Mouse (Mus musculus) stomach, embryonic 14.5 days (tissue): Measurements from ENCODE around the gene H2-Ob. TPM values are rescaled to one million over a fixed set of nuclear protein-coding genes. Genes with fewer than 3 reads are reported as not detected.

ENCODE experiments used
- ATAC-seq: fragments of 200-750 bp; cut with Nextera tagmentation; 2 replicates; pipeline ENCODE4 v1.8.0; 2017; ENCODE audit warnings: low read depth, moderate TSS enrichment; ENCODE audit not compliant: insufficient number of reproducible peaks, insufficient read depth, low FRiP score
- H3K27ac ChIP-seq: fragments of 300-500 bp; sonication (generic); 2 replicates; pipeline ENCODE4 v1.5.1; 2014; ENCODE audit warnings: mild to moderate bottlenecking, low read length, moderate library complexity, mixed read lengths
- H3K27me3 ChIP-seq: fragments of 300-500 bp; sonication (generic); 2 replicates; pipeline ENCODE4 v1.6.1; 2014; ENCODE audit warnings: low read length, control low read depth, mixed read lengths; ENCODE audit not compliant: control insufficient read depth, insufficient read depth
- H3K36me3 ChIP-seq: fragments of 300-500 bp; sonication (generic); 2 replicates; pipeline ENCODE4 v1.6.1; 2014; ENCODE audit warnings: mild to moderate bottlenecking, control low read depth, low read length, moderate library complexity, mixed read lengths; ENCODE audit not compliant: control insufficient read depth, insufficient read depth
- H3K4me1 ChIP-seq: fragments of 300-500 bp; sonication (generic); 2 replicates; pipeline ENCODE4 v1.6.1; 2014; ENCODE audit warnings: low read length, control low read depth, mixed read lengths; ENCODE audit not compliant: control insufficient read depth, insufficient read depth
- H3K4me2 ChIP-seq: fragments of 300-500 bp; sonication (generic); replicated peaks from 2 replicates; pipeline ENCODE4 v1.6.1; 2014; ENCODE audit warnings: low read depth, low read length, control low read depth
- H3K4me3 ChIP-seq: fragments of 300-500 bp; sonication (generic); 2 replicates; pipeline ENCODE4 v1.5.1; 2014; ENCODE audit warnings: low read depth, low read length, control low read depth
- H3K9ac ChIP-seq: fragments of 300-500 bp; sonication (generic); replicated peaks from 2 replicates; pipeline ENCODE4 v1.6.1; 2014; ENCODE audit warnings: low read depth, mild to moderate bottlenecking, control low read depth, low read length, moderate library complexity, mixed read lengths
- H3K9me3 ChIP-seq: fragments of 300-500 bp; sonication (generic); 2 replicates; pipeline ENCODE4 v1.6.1; 2016; ENCODE audit warnings: low read depth, low read length, control low read depth; ENCODE audit not compliant: control insufficient read depth
- WGBS: fragments of 180-500 bp; shearing (Covaris S2); extraction: QIAGEN DNeasy Blood & Tissue Kit; methylation state at CpG from one replicate; pipeline ENCODE4 v1.1.7; 2014; 5-methylcytosine and 5-hydroxymethylcytosine counted together
- polyA plus RNA-seq: library from polyadenylated mRNA; unstranded; fragments of >200 nt; fragmentation: Nextera tagmentation; extraction: Ambion mirVana; gene quantifications from 2 replicates; pipeline ENCODE4 v1.2.1, GENCODE M21; 2014

The H2-Ob gene
- polyA plus RNA-seq, 1 experiment from 2014 or later: 0.54 TPM

DNA sequence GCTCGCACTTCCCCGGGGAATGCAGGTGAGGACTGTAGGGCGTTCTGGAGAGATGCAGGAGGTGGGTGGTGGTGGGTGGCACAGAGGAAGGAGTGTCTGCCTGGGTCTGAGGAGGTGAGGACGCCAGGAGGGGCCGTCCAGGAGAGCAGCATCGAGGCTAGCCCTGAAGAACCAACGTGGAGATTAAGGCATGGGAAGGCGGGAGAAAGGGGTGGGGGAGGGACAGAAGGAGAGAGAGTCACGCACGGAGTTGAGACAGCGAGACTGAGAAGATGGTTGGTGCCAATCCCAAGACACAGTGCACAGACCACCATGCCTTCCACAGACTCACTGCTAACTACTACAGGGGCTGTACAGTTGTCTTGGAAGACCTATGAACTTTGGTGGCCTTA, 40.2 kb upstream of the H2-Ob start:
- Histone ChIP-seq H3K27me3 (peaks cover 35% of the 10 kb centered on the region), H3K27ac (no peak overlapping the region), H3K9ac (0 out of 2 replicates have a peak overlapping the region, but pooled peaks have one; percentile 21), H3K36me3 (no peaks in the 10 kb centered on the region), H3K9me3 (no peaks in the 10 kb centered on the region), H3K4me3 (peak overlapping the region; percentile 40), H3K4me2 (peak overlapping the region; percentile 62), H3K4me1 (0 out of 2 replicates have a peak, but pooled peaks cover 5% of the 10 kb centered on the region)
- WGBS: 9% methylated on average over 11 of the region's 11 CpGs
- ATAC-seq: no peak

DNA sequence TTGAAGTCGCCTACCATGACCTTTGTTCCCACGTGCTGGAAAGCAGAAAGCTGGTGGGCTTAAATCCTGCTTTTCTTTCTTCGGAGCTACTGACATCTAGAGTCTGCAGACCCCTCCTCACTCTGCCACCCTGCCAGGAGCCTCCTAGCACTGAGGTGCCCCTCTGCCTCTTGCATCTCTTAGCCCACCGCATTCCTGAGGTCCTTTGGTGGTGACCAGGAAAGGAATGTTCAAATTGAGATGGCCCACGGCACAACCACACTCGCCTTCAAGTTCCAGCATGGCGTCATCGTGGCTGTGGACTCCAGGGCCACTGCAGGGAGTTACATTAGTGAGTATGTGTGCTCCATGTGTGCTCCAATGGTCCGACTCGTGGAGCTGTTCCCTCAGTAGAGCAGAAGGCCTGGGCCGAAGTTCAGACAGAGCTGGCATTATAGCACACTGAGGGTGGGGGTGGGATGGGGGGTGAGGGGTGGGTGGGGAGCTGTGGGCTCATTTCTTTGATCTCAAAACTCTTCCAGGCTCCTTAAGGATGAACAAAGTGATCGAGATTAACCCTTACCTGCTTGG, 39.6 kb upstream of the H2-Ob start:
- Histone ChIP-seq H3K9ac (no peak overlapping the region), H3K27me3 (peaks cover 31% of the 10 kb centered on the region), H3K4me1 (0 out of 2 replicates have a peak, but pooled peaks cover 5% of the 10 kb centered on the region), H3K4me3 (no peak overlapping the region), H3K27ac (no peak overlapping the region), H3K4me2 (no peak overlapping the region), H3K9me3 (no peaks in the 10 kb centered on the region), H3K36me3 (no peaks in the 10 kb centered on the region)
- ATAC-seq: no peak
- 69% methylated on average over 12 of the region's 12 CpGs for WGBS

DNA sequence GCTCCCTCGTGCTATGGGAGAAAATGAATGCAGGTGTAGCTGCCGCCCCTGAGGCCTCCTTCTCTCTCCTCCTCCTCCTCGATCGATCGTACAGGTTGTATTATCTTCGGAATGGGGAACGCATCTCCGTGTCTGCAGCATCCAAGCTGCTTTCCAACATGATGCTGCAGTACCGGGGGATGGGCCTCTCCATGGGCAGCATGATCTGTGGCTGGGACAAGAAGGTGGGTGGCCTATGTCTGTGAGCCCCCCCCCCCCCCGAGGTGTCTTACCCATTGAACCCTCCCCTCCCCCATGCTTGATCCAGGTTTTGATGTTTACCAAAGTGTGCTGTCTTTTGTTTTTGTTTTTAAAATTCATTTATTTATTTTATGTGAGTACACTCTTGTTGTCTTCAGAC, 38.7 kb upstream of the H2-Ob start:
- Histone ChIP-seq H3K27me3 (peaks cover 26% of the 10 kb centered on the region), H3K4me3 (no peak overlapping the region), H3K4me2 (no peak overlapping the region), H3K9ac (no peak overlapping the region), H3K9me3 (no peaks in the 10 kb centered on the region), H3K36me3 (no peaks in the 10 kb centered on the region), H3K4me1 (0 out of 2 replicates have a peak, but pooled peaks cover 8% of the 10 kb centered on the region), H3K27ac (no peak overlapping the region)
- ATAC-seq: no peak
- 83% methylated on average over 10 of the region's 10 CpGs for WGBS

- Histone ChIP-seq H3K27ac (no peak overlapping the region), H3K4me1 (0 out of 2 replicates have a peak, but pooled peaks cover 12% of the 10 kb centered on the region), H3K4me2 (no peak overlapping the region), H3K9me3 (no peaks in the 10 kb centered on the region), H3K9ac (no peak overlapping the region), H3K4me3 (no peak overlapping the region), H3K36me3 (no peaks in the 10 kb centered on the region), H3K27me3 (peaks cover 26% of the 10 kb centered on the region; the same call in 1 of the 2 replicates)
- ATAC-seq: no peak
- WGBS: 87% methylated on average over 16 of the region's 16 CpGs
These were observed 37.8 kb upstream of the H2-Ob start for GRCm38 (mm10) chr17:34200772-34201505.

- no peaks in the 10 kb centered on the region for H3K36me3 ChIP-seq
- H3K9me3 ChIP-seq: no peaks in the 10 kb centered on the region
- no peak overlapping the region for H3K27ac ChIP-seq
- 67% methylated on average over 7 of the region's 7 CpGs for WGBS
- H3K4me2 ChIP-seq: no peak overlapping the region
- no peak overlapping the region for H3K4me3 ChIP-seq
- H3K27me3 ChIP-seq: peaks cover 23% of the 10 kb centered on the region; the same call in 1 of the 2 replicates
- no peak overlapping the region for H3K9ac ChIP-seq
- 0 out of 2 replicates have a peak, but pooled peaks cover 12% of the 10 kb centered on the region for H3K4me1 ChIP-seq
- no peak for ATAC-seq
These were observed 37.1 kb upstream of the H2-Ob start for GRCm38 (mm10) chr17:34201506-34202055.

DNA sequence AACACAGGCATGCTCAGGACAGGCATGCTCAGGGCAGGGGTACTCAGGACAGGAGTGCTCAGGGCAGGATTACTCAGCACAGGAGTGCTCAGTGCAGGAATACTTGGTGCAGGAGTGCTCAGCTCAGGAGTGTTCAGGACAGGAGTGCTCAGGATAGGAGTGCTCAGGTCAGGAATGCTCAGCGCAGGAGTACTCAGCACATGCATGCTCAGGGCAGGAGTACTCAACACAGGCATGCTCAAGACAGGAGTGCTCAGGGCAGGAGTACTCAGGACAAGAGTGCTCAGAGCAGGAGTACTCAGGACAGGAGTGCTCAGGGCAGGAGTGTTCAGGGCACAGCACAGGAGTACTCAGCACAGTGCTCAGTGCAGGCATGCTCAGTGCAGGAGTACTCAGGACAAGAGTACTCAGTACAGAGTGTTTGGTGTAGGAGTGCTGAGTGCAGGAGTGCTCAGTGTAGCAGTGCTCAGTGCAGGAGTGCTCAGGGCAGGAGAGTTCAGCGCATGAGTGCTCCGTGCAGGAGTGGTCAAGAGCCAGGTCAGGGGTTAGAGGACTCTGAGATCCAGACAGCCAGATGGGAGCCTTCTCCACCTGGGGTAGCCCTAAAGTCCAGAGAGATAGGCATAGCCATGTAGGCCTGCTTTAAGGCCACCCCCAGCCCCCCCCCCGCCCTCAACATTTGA, 35.8 kb upstream of the H2-Ob start:
- no peaks in the 10 kb centered on the region for H3K36me3 ChIP-seq
- H3K4me3 ChIP-seq: no peak overlapping the region
- no peak for ATAC-seq
- H3K27me3 ChIP-seq: peaks cover 11% of the 10 kb centered on the region; the same call in 1 of the 2 replicates
- H3K4me1 ChIP-seq: 0 out of 2 replicates have a peak, but pooled peaks cover 9% of the 10 kb centered on the region
- H3K9me3 ChIP-seq: no peaks in the 10 kb centered on the region
- no peak overlapping the region for H3K9ac ChIP-seq
- H3K27ac ChIP-seq: no peak overlapping the region
- no peak overlapping the region for H3K4me2 ChIP-seq
- 76% methylated on average over 4 of the region's 4 CpGs for WGBS

- Histone ChIP-seq H3K9me3 (no peaks in the 10 kb centered on the region), H3K4me2 (peak within 1 kb of the TSS; percentile 97), H3K27me3 (peaks cover 6% of the 10 kb centered on the region; the same call in 1 of the 2 replicates), H3K9ac (peak within 1 kb of the TSS; percentile 50), H3K36me3 (no peaks in the 10 kb centered on the region), H3K4me1 (0 out of 2 replicates have a peak, but pooled peaks cover 7% of the 10 kb centered on the region), H3K27ac (no peak within 1 kb of the TSS), H3K4me3 (peak within 1 kb of the TSS; percentile 70)
- no peak for ATAC-seq
- WGBS: 69% methylated on average over 5 of the region's 5 CpGs
These were observed 35.3 kb upstream of the H2-Ob start, which contains the start of gene Tap2 for GRCm38 (mm10) chr17:34203444-34203843. Gene Tap2, plus strand, starts transcription at chr17:34203527.
